Mouse (Mus musculus) lung, postnatal 14 days (tissue): ENCODE data around the gene Homer2.
A peak's percentile ranks its signal among the peaks of the same experiment; 100 is the strongest.

ENCODE experiments used
- DNase-seq: peaks from one replicate; pipeline ENCODE4 v3.0.0; 2021

Gene Homer2

GRCm38 (mm10) chr7:81557985-81558360, 149.4 kb downstream of the Homer2 start:
- no peak for DNase-seq

DNA sequence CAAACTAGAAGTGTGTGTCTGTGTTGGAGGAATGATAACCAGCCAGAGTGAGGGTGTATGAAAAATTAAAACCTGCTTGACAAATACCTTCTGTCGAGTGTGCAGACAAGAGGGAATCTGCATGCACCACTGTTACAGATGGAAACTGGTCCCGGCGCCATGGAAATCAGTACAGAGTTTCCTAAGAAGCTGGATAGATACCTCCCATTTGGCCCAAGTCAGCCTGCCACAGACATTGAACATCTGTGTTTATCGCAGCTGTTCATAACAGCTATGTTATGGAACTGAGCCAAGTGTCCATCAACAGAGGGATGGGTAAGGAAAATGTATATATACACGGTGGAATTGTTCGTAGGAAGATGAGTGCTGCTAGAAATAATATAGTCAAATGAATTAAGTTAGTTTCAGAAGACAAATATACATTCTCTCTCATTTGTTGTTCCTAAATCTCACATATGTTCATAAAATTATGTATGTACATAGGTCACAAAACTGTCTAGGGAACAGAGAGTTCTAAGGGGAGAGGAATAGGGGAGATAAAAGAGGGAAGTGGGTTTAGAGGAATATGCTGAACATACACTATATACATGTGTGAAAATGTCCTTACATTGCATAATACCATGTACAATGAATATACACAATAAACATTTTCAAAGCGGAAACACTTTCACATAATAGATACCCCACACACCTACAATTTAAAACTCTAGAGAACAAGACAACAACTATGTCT, 149.9 kb downstream of the Homer2 start:
- peak; percentile 55 for DNase-seq

- DNase-seq, result no peak
Measured at GRCm38 (mm10) chr7:81556839-81557238, 150.5 kb downstream of the Homer2 start.

GRCm38 (mm10) chr7:81554369-81554768, 153.0 kb downstream of the Homer2 start:
- peak; percentile 43 for DNase-seq

DNA sequence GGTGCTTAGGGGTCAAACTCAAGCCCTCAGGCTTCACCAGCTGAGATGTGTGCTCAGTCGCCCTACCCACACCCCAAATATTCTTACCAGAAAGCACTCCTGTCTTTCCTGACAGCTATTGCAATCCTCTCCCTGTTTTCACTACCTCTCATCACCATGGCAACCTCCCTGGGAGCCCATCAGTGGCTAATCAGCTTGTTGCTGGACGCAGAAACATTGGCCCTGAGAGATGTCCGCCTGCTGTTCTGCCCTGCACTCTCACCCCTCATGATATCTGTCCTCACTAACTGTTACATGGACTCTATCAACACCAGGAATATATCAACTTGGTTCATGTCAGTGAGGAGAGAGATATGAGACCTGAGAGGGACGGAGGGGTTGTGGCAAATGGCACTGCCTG, 153.7 kb downstream of the Homer2 start:
- DNase-seq, result no peak
